Comparison of ENCODE assay signal across 9 mouse cellular contexts in genomic region chr14:121339951-121340401, GRCm38 (mm10). TPM values are rescaled to one million over a fixed set of nuclear protein-coding genes. Genes with fewer than 3 reads are reported as not detected.
DNase-seq lines count a peak whose midpoint lies in the region; ATAC-seq and TF ChIP-seq lines count a peak whose summit lies in the region.
"Had no signal": no experiment of that assay in that cellular context is flagged by ENCODE, and none has a peak within 500 bp of the region (broad histone marks: within the 10 kb centered on the region; RNA-seq: fewer than 3 reads in every experiment).

No protein-coding gene starts in this region.

- intact Hi-C loops in heart, postnatal 36 days (cut with DNase I): no loop called here

- no peak overlapping the region for H3K9ac ChIP-seq in heart, embryonic 11.5 days (ENCODE audit: low read depth, low read length)
- H3K9ac ChIP-seq in lung, embryonic 14.5 days: no peak overlapping the region

- peak; percentile 97 for DNase-seq in heart, adult 11 months
- peak; percentile 81 for DNase-seq in cerebellum, adult 9-11 months
- peak; percentile 46 to 59 for DNase-seq in heart, postnatal 36 days
- peak; percentile 42 for DNase-seq in lung, embryonic 14.5 days
- no peak for DNase-seq in embryo, embryonic 10.5 days (ENCODE audit: low spot score)
- no peak for DNase-seq in thymus, postnatal 4 days
- no peak for DNase-seq in left cerebral cortex, adult 9 months (ENCODE audit: low spot score in 2 of 2)

- H3K27me3 ChIP-seq in heart, embryonic 11.5 days (ENCODE audit: control insufficient read depth, insufficient read depth, low read length): no peaks in the 10 kb centered on the region
- H3K27me3 ChIP-seq in lung, embryonic 14.5 days (ENCODE audit: insufficient read depth, low read length): no peaks in the 10 kb centered on the region

- no peak for ATAC-seq in heart, embryonic 11.5 days (replicated peaks; ENCODE audit: insufficient number of reproducible peaks, low FRiP score, low TSS enrichment)
- ATAC-seq in lung, embryonic 14.5 days (ENCODE audit: insufficient read depth): peak; percentile 35

- 69% methylated on average over 8 of the region's 8 CpGs for WGBS in heart, embryonic 11.5 days (ENCODE audit: insufficient replicate concordance)
- 58% methylated on average over 8 of the region's 8 CpGs for WGBS in lung, embryonic 14.5 days

- H3K36me3 ChIP-seq in heart, embryonic 11.5 days (ENCODE audit: control insufficient read depth, insufficient read depth, low read length): 0 out of 2 replicates have a peak, but pooled peaks cover 9% of the 10 kb centered on the region
- peaks cover 22% of the 10 kb centered on the region for H3K36me3 ChIP-seq in lung, embryonic 14.5 days (ENCODE audit: insufficient read depth)

- H3K4me3 ChIP-seq in heart, embryonic 11.5 days (ENCODE audit: low read depth, low read length): no peak overlapping the region
- H3K4me3 ChIP-seq in lung, embryonic 14.5 days (ENCODE audit: low read depth, low read length): no peak overlapping the region
- H3K4me3 ChIP-seq: myocyte had no signal

- TF ChIP-seq CTCF in lung, embryonic 14.5 days (IDR thresholded peaks at IDR 0.05; ENCODE audit: low read depth): no peak

- H3K4me1 ChIP-seq in heart, embryonic 11.5 days (ENCODE audit: control insufficient read depth, insufficient read depth, low read length): peaks cover 54% of the 10 kb centered on the region
- H3K4me1 ChIP-seq in lung, embryonic 14.5 days (ENCODE audit: insufficient read depth): peaks cover 17% of the 10 kb centered on the region

- no peak overlapping the region for H3K27ac ChIP-seq in heart, embryonic 11.5 days (ENCODE audit: low read depth, low read length)
- peak overlapping the region; percentile 21; the same call in 1 of the 2 replicates for H3K27ac ChIP-seq in lung, embryonic 14.5 days (ENCODE audit: low read depth)

- no peaks in the 10 kb centered on the region for H3K9me3 ChIP-seq in heart, embryonic 11.5 days (replicated peaks; ENCODE audit: control insufficient read depth, low read length)
- no peaks in the 10 kb centered on the region for H3K9me3 ChIP-seq in lung, embryonic 14.5 days (ENCODE audit: low read depth, low read length)

- H3K4me2 ChIP-seq in heart, embryonic 11.5 days: no peak overlapping the region
- no peak overlapping the region for H3K4me2 ChIP-seq in lung, embryonic 14.5 days

RNA-seq across cellular contexts. Expression of gene Stk24, which starts 39.8 kb away (rescaled TPM):
- 37.7 and 38.1 TPM in 2 replicates for polyA plus RNA-seq in heart, embryonic 11.5 days (2014; fragmentation: Nextera tagmentation; extraction: Ambion mirVana)
- 10 to 100 TPM; 61.8 to 69.5 TPM for total RNA-seq in heart, postnatal 36 days (2021)
- polyA plus RNA-seq in lung, embryonic 14.5 days (2014; fragmentation: Nextera tagmentation; extraction: Ambion mirVana): 50.3 and 51.7 TPM in 2 replicates

Comparison
In these comparisons a context has a peak if more than half of its experiments do, and no peak if none do; other contexts are left out.
1. DNase-seq: peak in heart, adult 11 months (single experiment), cerebellum, adult 9-11 months (single experiment), heart, postnatal 36 days (2 of 2) and lung, embryonic 14.5 days (single experiment); none in embryo, embryonic 10.5 days (single experiment), thymus, postnatal 4 days (single experiment) and left cerebral cortex, adult 9 months (0 of 2).